Mouse (Mus musculus) embryonic facial prominence, embryonic 11.5 days (tissue): ENCODE measurements around the gene Rcn3. TPM values are rescaled to one million over a fixed set of nuclear protein-coding genes. Genes with fewer than 3 reads are reported as not detected.

Experiments used
- ATAC-seq: fragments of 200-750 bp; cut with Nextera tagmentation; replicated peaks from 2 replicates; pipeline ENCODE4 v1.8.0; 2017; ENCODE audit warnings: low read depth; ENCODE audit not compliant: insufficient number of reproducible peaks, low FRiP score, low TSS enrichment
- DNase-seq: peaks from one replicate; pipeline ENCODE4 v3.0.0-alpha.2; 2015; ENCODE audit warnings: low spot score
- H3K27ac ChIP-seq: fragments of 300-500 bp; sonication (generic); replicated peaks from 2 replicates; pipeline ENCODE4 v1.5.1; 2014; ENCODE audit warnings: mild to moderate bottlenecking, low read depth, low read length, control low read depth
- H3K27me3 ChIP-seq: fragments of 300-500 bp; sonication (generic); 2 replicates; pipeline ENCODE4 v1.6.1; 2014; ENCODE audit warnings: mild to moderate bottlenecking, low read length, moderate library complexity, mixed read lengths; ENCODE audit not compliant: control insufficient read depth, insufficient read depth
- H3K36me3 ChIP-seq: fragments of 300-500 bp; sonication (generic); replicated peaks from 2 replicates; pipeline ENCODE4 v1.6.1; 2014; ENCODE audit warnings: low read depth, mild to moderate bottlenecking, low read length, moderate library complexity, mixed read lengths; ENCODE audit not compliant: control insufficient read depth, insufficient read depth
- H3K4me1 ChIP-seq: fragments of 300-500 bp; sonication (generic); 2 replicates; pipeline ENCODE4 v1.6.1; 2014; ENCODE audit warnings: low read length, mixed read lengths; ENCODE audit not compliant: control insufficient read depth, insufficient read depth
- H3K4me2 ChIP-seq: fragments of 300-500 bp; sonication (generic); 2 replicates; pipeline ENCODE4 v1.6.1; 2014; ENCODE audit warnings: low read depth, mild to moderate bottlenecking, control low read depth, low read length, moderate library complexity
- H3K4me3 ChIP-seq: fragments of 300-500 bp; sonication (generic); 2 replicates; pipeline ENCODE4 v1.5.1; 2014; ENCODE audit warnings: low read depth, low read length, control low read depth
- H3K9ac ChIP-seq: fragments of 300-500 bp; sonication (generic); replicated peaks from 2 replicates; pipeline ENCODE4 v1.6.1; 2014; ENCODE audit warnings: mild to moderate bottlenecking, control low read depth, low read length
- H3K9me3 ChIP-seq: fragments of 300-500 bp; sonication (generic); replicated peaks from 2 replicates; pipeline ENCODE4 v1.6.1; 2016; ENCODE audit warnings: mild to moderate bottlenecking, low read length, inconsistent platforms, mixed read lengths; ENCODE audit not compliant: control insufficient read depth
- WGBS: fragments of 180-500 bp; shearing (Covaris S2); extraction: QIAGEN DNeasy Blood & Tissue Kit; methylation state at CpG from one replicate; pipeline ENCODE4 v1.1.7; 2014; 5-methylcytosine and 5-hydroxymethylcytosine counted together
- polyA plus RNA-seq: library from polyadenylated mRNA; unstranded; fragments of >200 nt; fragmentation: Nextera tagmentation; extraction: Ambion mirVana; gene quantifications from 2 replicates; pipeline ENCODE4 v1.2.1, GENCODE M21; 2014

The Rcn3 gene
- polyA plus RNA-seq, 1 experiment from 2014 or later = 221 TPM

DNA sequence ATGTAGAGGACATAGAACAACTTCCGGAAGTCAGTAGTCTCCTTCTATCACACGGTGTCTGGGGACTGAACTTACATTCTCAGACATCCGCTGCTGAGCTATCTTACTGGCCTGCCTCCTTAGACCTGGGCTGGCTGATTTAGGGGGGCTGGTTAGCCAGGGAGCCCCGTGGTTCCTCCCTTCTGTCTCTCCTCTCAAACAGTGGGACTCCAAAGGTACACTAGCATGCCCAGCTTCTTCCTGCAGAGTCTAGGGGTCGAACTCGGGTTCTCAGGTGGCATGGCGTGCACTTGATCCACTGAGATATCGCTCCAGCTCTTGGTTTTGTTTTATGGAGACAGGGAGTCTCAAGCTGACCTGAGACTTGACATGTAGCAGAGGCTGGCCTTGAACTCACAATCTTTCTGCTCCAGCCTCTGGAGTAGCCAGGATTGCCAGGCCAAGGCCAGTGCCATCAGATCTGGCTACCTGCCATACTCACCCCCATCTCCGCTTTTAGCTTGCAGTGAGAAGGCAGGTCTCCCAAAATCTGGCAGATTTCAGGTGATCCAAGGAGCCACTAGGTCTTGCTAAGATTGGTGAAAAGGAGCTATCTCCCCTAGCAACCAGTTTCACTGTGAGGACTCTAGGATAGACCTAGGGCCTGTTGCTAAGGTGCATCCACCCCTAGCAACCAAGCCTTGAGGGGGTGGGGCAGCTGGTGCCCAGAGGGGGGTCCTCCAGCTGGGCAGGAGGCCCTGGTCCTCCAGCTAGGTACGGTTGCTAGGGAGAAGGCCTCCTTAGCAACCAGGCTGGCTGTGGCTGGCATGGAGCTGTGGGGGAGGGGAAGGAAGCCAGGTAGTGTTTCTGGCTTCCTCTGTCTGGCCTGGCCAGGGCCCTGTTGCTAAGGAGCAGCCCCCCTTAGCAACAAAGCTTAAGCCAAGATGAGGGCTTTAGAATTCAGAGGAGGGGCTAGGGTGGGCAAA, 33.1 kb downstream of the Rcn3 start:
- H3K27ac ChIP-seq = peak overlapping the region; percentile 38; the same call in 1 of the 2 replicates
- 76% methylated on average over 10 of the region's 10 CpGs for WGBS
- H3K9me3 ChIP-seq = no peaks in the 10 kb centered on the region
- ATAC-seq (no peak), DNase-seq (peak; percentile 64)
- no peak overlapping the region; the same call in 1 of the 2 replicates for H3K4me2 ChIP-seq
- no peaks in the 10 kb centered on the region for H3K36me3 ChIP-seq
- H3K4me3 ChIP-seq = no peak overlapping the region
- no peaks in the 10 kb centered on the region for H3K27me3 ChIP-seq
- H3K4me1 ChIP-seq = no peaks in the 10 kb centered on the region; the same call in 1 of the 2 replicates
- peak overlapping the region; percentile 6; the same call in 1 of the 2 replicates for H3K9ac ChIP-seq

DNA sequence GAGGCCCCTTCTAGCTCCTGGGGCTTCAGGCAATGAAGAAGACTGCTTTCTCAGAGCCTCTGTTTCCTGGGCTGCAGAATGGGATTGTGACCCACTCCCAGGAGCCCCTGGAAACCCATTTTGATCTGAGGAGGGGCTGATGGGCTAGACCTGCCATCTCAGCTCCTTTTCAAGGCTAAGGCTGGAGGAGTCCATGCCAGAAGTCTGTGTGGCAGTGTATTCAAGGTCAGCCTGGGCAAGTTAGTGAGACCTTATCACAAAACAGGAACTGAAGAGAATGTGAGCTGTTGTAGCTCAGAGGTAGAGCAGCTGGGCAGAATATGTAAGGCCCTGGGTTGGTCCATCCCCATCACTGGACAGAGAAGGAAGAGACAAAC, 35.1 kb downstream of the Rcn3 start:
- Histone ChIP-seq H3K9ac (no peak overlapping the region), H3K27me3 (no peaks in the 10 kb centered on the region), H3K4me2 (no peak overlapping the region), H3K4me1 (no peaks in the 10 kb centered on the region; the same call in 1 of the 2 replicates), H3K4me3 (no peak overlapping the region), H3K36me3 (no peaks in the 10 kb centered on the region), H3K9me3 (no peaks in the 10 kb centered on the region), H3K27ac (no peak overlapping the region)
- no peak for DNase-seq
- no peak for ATAC-seq

DNA sequence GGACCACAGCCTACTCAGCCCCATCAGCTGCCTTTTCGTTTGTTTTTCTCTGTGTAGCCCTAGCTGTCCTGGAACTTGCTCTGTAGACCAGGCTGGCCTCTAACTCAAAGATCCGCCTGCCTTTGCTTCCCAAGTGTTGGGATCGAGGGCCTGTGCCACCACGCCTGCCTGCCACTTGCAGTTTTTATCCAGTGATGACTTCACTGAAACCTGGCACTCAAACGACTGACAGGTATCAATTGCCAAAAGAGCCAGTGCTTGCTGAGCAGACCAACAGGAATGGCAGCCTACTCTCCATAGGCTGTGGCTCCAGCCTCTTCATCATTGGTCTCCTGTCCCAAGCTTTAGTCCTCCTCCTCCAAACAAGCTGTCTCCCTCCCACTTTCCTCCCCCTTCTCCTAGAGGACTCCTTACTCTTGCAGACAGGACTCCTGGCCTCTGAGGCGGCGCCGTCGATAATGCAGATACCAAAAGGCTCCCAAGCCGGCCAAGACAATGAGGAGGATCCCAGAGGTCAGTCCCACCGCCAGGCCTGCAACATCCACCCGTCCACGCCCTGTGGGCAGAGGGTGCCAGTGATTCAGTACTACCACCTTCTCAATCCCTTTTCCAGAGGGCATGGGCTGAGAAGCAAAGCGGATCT, 35.6 kb downstream of the Rcn3 start:
- ATAC-seq = no peak
- no peaks in the 10 kb centered on the region; the same call in 1 of the 2 replicates for H3K4me1 ChIP-seq

DNA sequence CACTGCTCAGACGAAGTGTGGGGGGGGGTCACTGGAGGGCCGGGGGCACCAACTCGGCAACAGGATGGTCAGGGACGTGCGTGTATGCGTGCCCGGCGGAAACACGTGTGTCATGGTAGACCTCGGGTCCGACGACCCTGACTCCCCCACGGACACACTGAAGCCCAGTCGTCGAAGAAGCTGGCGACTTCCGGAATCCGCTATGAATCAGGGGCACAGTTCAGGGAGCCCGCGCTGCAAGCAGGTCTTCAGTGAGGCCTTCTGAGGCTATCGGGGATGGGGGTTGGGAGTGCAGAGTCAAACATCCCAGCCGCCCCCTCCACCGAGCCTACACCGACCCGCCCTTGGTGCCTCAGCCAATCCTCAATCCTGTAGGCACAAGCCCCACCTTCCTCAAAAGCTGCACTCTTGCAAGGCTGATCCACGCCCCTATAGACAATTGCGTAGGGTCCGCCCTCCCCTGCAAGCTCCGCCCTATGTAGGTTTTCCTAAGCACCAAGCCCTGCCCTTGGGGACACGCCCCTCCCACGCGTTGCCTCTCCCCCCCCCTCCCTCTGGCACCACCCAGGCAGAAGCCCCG, 38.0 kb downstream of the Rcn3 start:
- H3K9me3 ChIP-seq = no peaks in the 10 kb centered on the region
- peak overlapping the region; percentile 92 for H3K4me3 ChIP-seq
- peaks cover 10% of the 10 kb centered on the region for H3K36me3 ChIP-seq
- H3K27me3 ChIP-seq = no peaks in the 10 kb centered on the region
- ATAC-seq = peak; percentile 93
- peaks cover 5% of the 10 kb centered on the region; the same call in 1 of the 2 replicates for H3K4me1 ChIP-seq
- H3K27ac ChIP-seq = peak overlapping the region; percentile 100
- DNase-seq = peak; percentile 97
- WGBS = under 1% methylated on average over 33 of the region's 33 CpGs
- peak overlapping the region; percentile 94 for H3K4me2 ChIP-seq
- peak overlapping the region; percentile 95 for H3K9ac ChIP-seq

More for the DNA sequence above, 35.6 kb downstream of the Rcn3 start:
- Histone ChIP-seq H3K27me3 (no peaks in the 10 kb centered on the region), H3K9me3 (no peaks in the 10 kb centered on the region), H3K4me3 (no peak overlapping the region), H3K27ac (no peak overlapping the region), H3K36me3 (no peaks in the 10 kb centered on the region), H3K4me2 (no peak overlapping the region), H3K9ac (no peak overlapping the region)
- 62% methylated on average over 14 of the region's 14 CpGs for WGBS
- DNase-seq = no peak

GRCm38 (mm10) chr7:45053117-45053930, 38.7 kb downstream of the Rcn3 start:
- H3K9ac ChIP-seq = peak overlapping the region; percentile 95
- ATAC-seq (peak; percentile 53), DNase-seq (peak; percentile 85)
- H3K9me3 ChIP-seq = no peaks in the 10 kb centered on the region
- H3K36me3 ChIP-seq = peaks cover 17% of the 10 kb centered on the region
- peak overlapping the region; percentile 94 for H3K4me2 ChIP-seq
- H3K4me3 ChIP-seq = peak overlapping the region; percentile 92
- peak overlapping the region; percentile 100 for H3K27ac ChIP-seq
- peaks cover 5% of the 10 kb centered on the region; the same call in 1 of the 2 replicates for H3K4me1 ChIP-seq
- H3K27me3 ChIP-seq = no peaks in the 10 kb centered on the region
- WGBS = under 1% methylated on average over 30 of the region's 59 CpGs

GRCm38 (mm10) chr7:45052862-45053116, 39.2 kb downstream of the Rcn3 start, which contains the start of gene Prr12:
Gene Prr12 (minus strand): TSS chr7:45052881.
- 0% methylated on average over 9 of the region's 18 CpGs for WGBS
- peak within 1 kb of the TSS; percentile 92 for H3K4me3 ChIP-seq
- DNase-seq (peak; percentile 74), ATAC-seq (no peak)
- H3K4me1 ChIP-seq = peaks cover 5% of the 10 kb centered on the region; the same call in 1 of the 2 replicates
- no peaks in the 10 kb centered on the region for H3K9me3 ChIP-seq
- H3K27me3 ChIP-seq = no peaks in the 10 kb centered on the region
- peak within 1 kb of the TSS; percentile 95 for H3K9ac ChIP-seq
- H3K27ac ChIP-seq = peak within 1 kb of the TSS; percentile 100
- peak within 1 kb of the TSS; percentile 94 for H3K4me2 ChIP-seq
- H3K36me3 ChIP-seq = peaks cover 22% of the 10 kb centered on the region

GRCm38 (mm10) chr7:45052181-45052861, 39.7 kb downstream of the Rcn3 start:
- peaks cover 5% of the 10 kb centered on the region; the same call in 1 of the 2 replicates for H3K4me1 ChIP-seq
- H3K9ac ChIP-seq = peak overlapping the region; percentile 95
- H3K36me3 ChIP-seq = peaks cover 27% of the 10 kb centered on the region
- H3K4me2 ChIP-seq = peak overlapping the region; percentile 94
- peak overlapping the region; percentile 92 for H3K4me3 ChIP-seq
- no peaks in the 10 kb centered on the region for H3K9me3 ChIP-seq
- peak; percentile 53 for DNase-seq
- under 1% methylated on average over 32 of the region's 38 CpGs for WGBS
- H3K27me3 ChIP-seq = no peaks in the 10 kb centered on the region
- ATAC-seq = no peak
- H3K27ac ChIP-seq = peak overlapping the region; percentile 100
